Mouse (Mus musculus) cerebellum, adult 2 months (tissue): Measurements from ENCODE around the gene Gm42791. TPM values are rescaled to one million over a fixed set of nuclear protein-coding genes. Genes with fewer than 3 reads are reported as not detected.

Source experiments
- DNase-seq, 2 experiments: peaks; one replicate each; pipeline ENCODE4 v3.0.0; 2021
- H3K27ac ChIP-seq: fragments of 200-500 bp; 2 replicates; pipeline ENCODE4 v1.5.1; 2012; ENCODE audit warnings: low read length, control low read depth, inconsistent platforms; ENCODE audit not compliant: insufficient read depth
- H3K27me3 ChIP-seq: fragments of 200-500 bp; 2 replicates; pipeline ENCODE4 v1.6.1; 2012; ENCODE audit warnings: inconsistent platforms, mild to moderate bottlenecking, low read length, moderate library complexity; ENCODE audit not compliant: control insufficient read depth, insufficient read depth
- H3K4me1 ChIP-seq: fragments of 200-500 bp; 2 replicates; pipeline ENCODE4 v1.6.1; 2011; ENCODE audit warnings: low read length; ENCODE audit not compliant: control insufficient read depth, insufficient read depth
- H3K4me3 ChIP-seq: fragments of 200-500 bp; replicated peaks from 2 replicates; pipeline ENCODE3; 2011; ENCODE audit warnings: mild to moderate bottlenecking, low read depth, low read length, control low read depth; ENCODE audit not compliant: insufficient read depth
- CTCF ChIP-seq: fragments of 200-500 bp; IDR thresholded peaks from 2 replicates; pipeline ENCODE4 v1.5.1; 2011; ENCODE audit warnings: low read depth, mild to moderate bottlenecking, control low read depth, low read length, moderate library complexity, borderline replicate concordance; ENCODE audit not compliant: insufficient read depth
- POLR2A ChIP-seq: fragments of 200-500 bp; IDR thresholded peaks from 2 replicates; pipeline ENCODE4 v1.6.1; 2011; ENCODE audit warnings: low read length, control low read depth, borderline replicate concordance; ENCODE audit not compliant: insufficient read depth
- WGBS: fragments of 180-500 bp; shearing (Covaris S2); methylation state at CpG from one replicate; pipeline ENCODE4 v1.1.7; 2018; 5-methylcytosine and 5-hydroxymethylcytosine counted together
- polyA plus RNA-seq: library from polyadenylated mRNA; depleted of rRNA; stranded (reverse); fragments of >200 nt; gene quantifications from 2 replicates; pipeline ENCODE4 v1.2.3, GENCODE M21; 2012

Gene Gm42791
- polyA plus RNA-seq, 1 experiment: not detected

DNA sequence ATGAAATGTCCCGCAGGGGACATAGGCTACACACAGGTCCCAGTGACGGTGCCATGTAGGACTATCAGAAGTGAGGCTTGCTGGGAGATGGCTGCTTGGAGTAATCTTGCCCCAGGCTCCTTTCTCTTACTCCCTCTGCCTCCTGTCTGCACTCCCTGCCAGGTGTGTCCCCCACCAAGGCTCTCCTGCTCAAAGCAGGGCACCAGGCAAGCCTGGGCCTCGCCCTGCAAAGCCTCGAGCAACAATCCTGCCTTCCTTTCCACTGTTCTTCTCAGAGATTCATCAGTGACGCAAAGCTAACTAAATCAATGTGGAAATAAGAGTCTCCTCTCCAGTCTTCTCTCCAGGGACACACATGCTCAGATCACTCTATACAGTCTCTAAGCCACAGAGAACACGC lies 78.2 kb downstream of the Gm42791 start:
- no peaks in the 10 kb centered on the region for H3K4me1 ChIP-seq
- WGBS: 87% methylated on average over 6 of the region's 6 CpGs
- TF ChIP-seq CTCF (no peak), POLR2A (no peak)
- H3K27ac ChIP-seq: no peak overlapping the region
- no peak overlapping the region for H3K4me3 ChIP-seq
- H3K27me3 ChIP-seq: no peaks in the 10 kb centered on the region
- DNase-seq: no peak

DNA sequence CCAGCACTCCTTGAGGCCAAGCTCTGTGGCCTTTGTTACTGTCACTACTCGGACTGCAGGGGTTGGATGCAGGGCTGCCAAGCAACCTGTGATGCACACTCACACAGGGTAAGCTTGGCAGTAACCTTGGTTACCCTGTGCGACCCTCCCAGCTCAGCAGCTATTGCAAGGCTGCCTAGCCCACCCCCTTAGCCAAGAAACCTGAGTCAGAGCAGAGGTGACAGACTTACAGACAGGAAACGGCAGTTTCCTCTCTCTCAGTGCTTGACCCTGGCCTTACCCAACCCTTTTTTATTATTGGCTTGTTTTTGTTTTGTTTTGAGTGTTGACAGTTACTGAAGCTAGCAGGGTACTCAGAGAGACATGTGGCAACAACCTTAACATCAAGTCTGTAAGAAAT lies 82.7 kb downstream of the Gm42791 start:
- WGBS: 23% methylated on average over 3 of the region's 3 CpGs
- Histone ChIP-seq H3K4me3 (no peak overlapping the region), H3K27ac (no peak overlapping the region), H3K27me3 (no peaks in the 10 kb centered on the region), H3K4me1 (peaks cover 3% of the 10 kb centered on the region; the same call in 1 of the 2 replicates)
- no peak for DNase-seq
- TF ChIP-seq POLR2A (no peak), CTCF (no peak)

- H3K4me1 ChIP-seq: peaks cover 3% of the 10 kb centered on the region; the same call in 1 of the 2 replicates
- no peak for TF ChIP-seq POLR2A
- TF ChIP-seq CTCF: no peak
- no peak overlapping the region for H3K4me3 ChIP-seq
- no peak overlapping the region for H3K27ac ChIP-seq
- 93% methylated on average over 4 of the region's 4 CpGs for WGBS
- no peaks in the 10 kb centered on the region for H3K27me3 ChIP-seq
- DNase-seq: no peak
Observed at GRCm38 (mm10) chr5:148910066-148910465, 84.9 kb downstream of the Gm42791 start.

- TF ChIP-seq CTCF: no peak
- Histone ChIP-seq H3K4me3 (no peak overlapping the region), H3K27ac (no peak overlapping the region), H3K27me3 (no peaks in the 10 kb centered on the region), H3K4me1 (peaks cover 3% of the 10 kb centered on the region; the same call in 1 of the 2 replicates)
- DNase-seq: no peak
- WGBS: 28% methylated on average over 6 of the region's 6 CpGs
Observed at GRCm38 (mm10) chr5:148909402-148909801, 85.5 kb downstream of the Gm42791 start.

- Histone ChIP-seq H3K4me3 (no peak overlapping the region), H3K27me3 (no peaks in the 10 kb centered on the region), H3K27ac (no peak overlapping the region), H3K4me1 (peaks cover 3% of the 10 kb centered on the region; the same call in 1 of the 2 replicates)
- peak in 1 of 2 experiments; percentile 24 for DNase-seq
- TF ChIP-seq POLR2A (no peak), CTCF (no peak)
- WGBS: 21% methylated on average over 7 of the region's 7 CpGs
Observed at GRCm38 (mm10) chr5:148909057-148909395, 85.9 kb downstream of the Gm42791 start.

- no peak for DNase-seq
- no peak for TF ChIP-seq CTCF
- no peak for TF ChIP-seq POLR2A
- whole genome bisulfite sequencing: 45% methylated on average over 17 of the region's 17 CpGs
- Histone ChIP-seq H3K4me1 (peaks cover 3% of the 10 kb centered on the region; the same call in 1 of the 2 replicates), H3K4me3 (no peak overlapping the region), H3K27me3 (no peaks in the 10 kb centered on the region), H3K27ac (no peak overlapping the region)
Observed at GRCm38 (mm10) chr5:148908191-148909056, 86.5 kb downstream of the Gm42791 start.

DNA sequence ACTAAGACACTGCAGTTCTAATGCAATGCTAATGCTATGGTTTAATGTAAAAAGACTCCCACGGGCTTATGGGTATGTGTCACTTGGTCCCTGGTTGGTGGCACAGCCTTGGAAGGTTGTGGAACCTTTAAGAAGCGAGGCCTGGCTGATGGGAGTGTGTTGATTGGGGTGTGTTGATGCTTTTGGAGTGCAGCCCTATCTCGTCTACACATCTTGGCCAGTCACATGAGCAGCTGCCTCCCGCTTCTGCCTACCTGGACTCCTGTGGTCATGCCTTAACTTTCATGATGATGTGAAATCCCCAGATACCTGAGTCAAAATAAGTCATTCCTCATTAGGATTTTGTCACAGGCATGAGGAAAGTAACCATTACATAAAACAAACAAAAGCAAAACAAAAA lies 88.6 kb downstream of the Gm42791 start:
- no peak for DNase-seq
- Histone ChIP-seq H3K4me3 (no peak overlapping the region), H3K27ac (no peak overlapping the region), H3K27me3 (no peaks in the 10 kb centered on the region), H3K4me1 (peaks cover 3% of the 10 kb centered on the region; the same call in 1 of the 2 replicates)
- 76% methylated on average over 4 of the region's 4 CpGs for WGBS
- TF ChIP-seq CTCF (no peak), POLR2A (no peak)

GRCm38 (mm10) chr5:148904846-148905245 lies 90.1 kb downstream of the Gm42791 start:
- no peak overlapping the region for H3K27ac ChIP-seq
- H3K27me3 ChIP-seq: no peaks in the 10 kb centered on the region
- peaks cover 3% of the 10 kb centered on the region; the same call in 1 of the 2 replicates for H3K4me1 ChIP-seq
- WGBS: 51% methylated on average over 6 of the region's 6 CpGs
- TF ChIP-seq CTCF (peak; percentile 54; the same call in 1 of the 2 replicates), POLR2A (no peak)
- DNase-seq: peak; percentile 30 to 34
- no peak overlapping the region for H3K4me3 ChIP-seq
